In the genomic region with DNA sequence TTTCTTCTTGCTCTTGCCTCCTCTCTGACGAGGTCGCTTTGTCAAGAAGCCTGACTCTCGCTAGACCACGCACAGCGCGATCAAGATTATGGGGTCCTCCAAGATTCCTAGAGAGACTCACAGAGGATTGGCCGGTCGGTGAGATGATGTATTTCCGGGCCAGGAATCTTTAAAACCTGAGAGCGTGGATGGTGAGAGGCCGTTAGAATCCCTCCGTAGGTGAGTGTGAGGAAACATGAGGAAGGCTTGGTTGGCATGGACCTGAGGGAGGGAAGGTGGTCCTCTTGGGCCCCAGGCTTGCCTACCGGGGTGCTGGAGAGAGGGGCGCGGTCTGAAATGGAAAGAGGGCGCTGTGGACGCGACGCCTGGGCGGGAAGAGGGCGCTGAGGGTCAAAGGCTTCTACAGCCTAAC, we compare ENCODE assay signal across 8 mouse cellular contexts. TPM values are rescaled to one million over a fixed set of nuclear protein-coding genes. Genes with fewer than 3 reads are reported as not detected.
DNase-seq lines count a peak whose midpoint lies in the region; ATAC-seq and TF ChIP-seq lines count a peak whose summit lies in the region.

No protein-coding gene starts in this region.

- peak; percentile 82 for ATAC-seq in hindbrain, embryonic 16.5 days
- peak; percentile 88 for ATAC-seq in midbrain, embryonic 15.5 days (replicated peaks)

- H3K4me3 ChIP-seq in cerebellum, adult 2 months (replicated peaks; ENCODE audit: insufficient read depth, low read depth, low read length) = peak overlapping the region; percentile 70
- peak overlapping the region; percentile 40 for H3K4me3 ChIP-seq in thymus, adult 2 months (ENCODE audit: control insufficient read depth, insufficient read depth, low read length)
- peak overlapping the region; percentile 47 for H3K4me3 ChIP-seq in hindbrain, embryonic 16.5 days (ENCODE audit: low read length)
- H3K4me3 ChIP-seq in midbrain, embryonic 15.5 days = peak overlapping the region; percentile 47

- peak overlapping the region; percentile 46 for H3K4me2 ChIP-seq in hindbrain, embryonic 16.5 days (ENCODE audit: low read length)
- peak overlapping the region; percentile 50 for H3K4me2 ChIP-seq in midbrain, embryonic 15.5 days

- no peak for TF ChIP-seq CTCF in cerebellum, adult 2 months (IDR thresholded peaks at IDR 0.05; ENCODE audit: borderline replicate concordance, insufficient read depth, low read depth, low read length)
- TF ChIP-seq CTCF in thymus, adult 2 months (IDR thresholded peaks at IDR 0.05; ENCODE audit: borderline replicate concordance, control insufficient read depth, extremely low read depth, insufficient read depth, low read length, poor library complexity) = no peak

- H3K9ac ChIP-seq in hindbrain, embryonic 16.5 days (ENCODE audit: low read depth, low read length) = peak overlapping the region; percentile 53
- peak overlapping the region; percentile 58 for H3K9ac ChIP-seq in midbrain, embryonic 15.5 days

- no peak for TF ChIP-seq POLR2A in cerebellum, adult 2 months (IDR thresholded peaks at IDR 0.05; ENCODE audit: borderline replicate concordance, insufficient read depth, low read length)
- TF ChIP-seq POLR2A in thymus, adult 2 months (IDR thresholded peaks at IDR 0.05; ENCODE audit: control insufficient read depth, extremely low read depth, insufficient read depth, low read length, poor library complexity) = no peak

- no peaks in the 10 kb centered on the region for H3K4me1 ChIP-seq in cerebellum, adult 2 months (ENCODE audit: control insufficient read depth, insufficient read depth, low read length)
- peaks cover 14% of the 10 kb centered on the region for H3K4me1 ChIP-seq in thymus, adult 2 months (replicated peaks; ENCODE audit: control insufficient read depth, insufficient read depth, low read length)
- H3K4me1 ChIP-seq in hindbrain, embryonic 16.5 days (ENCODE audit: control insufficient read depth, insufficient read depth, low read depth, low read length) = no peaks in the 10 kb centered on the region
- H3K4me1 ChIP-seq in midbrain, embryonic 15.5 days = peaks cover 2% of the 10 kb centered on the region; the same call in 1 of the 2 replicates

- H3K27me3 ChIP-seq in cerebellum, adult 2 months (ENCODE audit: control insufficient read depth, insufficient read depth, low read length) = no peaks in the 10 kb centered on the region
- no peaks in the 10 kb centered on the region for H3K27me3 ChIP-seq in thymus, adult 2 months (ENCODE audit: control insufficient read depth, insufficient read depth, low read length)
- H3K27me3 ChIP-seq in hindbrain, embryonic 16.5 days (replicated peaks; ENCODE audit: control insufficient read depth, insufficient read depth, low read length) = no peaks in the 10 kb centered on the region
- no peaks in the 10 kb centered on the region for H3K27me3 ChIP-seq in midbrain, embryonic 15.5 days (replicated peaks)

- H3K9me3 ChIP-seq in hindbrain, embryonic 16.5 days (ENCODE audit: control insufficient read depth, low read length) = no peaks in the 10 kb centered on the region
- no peaks in the 10 kb centered on the region for H3K9me3 ChIP-seq in midbrain, embryonic 15.5 days

- H3K27ac ChIP-seq in cerebellum, adult 2 months (ENCODE audit: insufficient read depth, low read length) = 0 out of 2 replicates have a peak overlapping the region, but pooled peaks have one; percentile 19
- peak overlapping the region; percentile 38; the same call in 1 of the 2 replicates for H3K27ac ChIP-seq in thymus, adult 2 months (ENCODE audit: control insufficient read depth, insufficient read depth, low read length)
- peak overlapping the region; percentile 29; the same call in 1 of the 2 replicates for H3K27ac ChIP-seq in hindbrain, embryonic 16.5 days (ENCODE audit: low read depth, low read length)
- peak overlapping the region; percentile 60 for H3K27ac ChIP-seq in midbrain, embryonic 15.5 days

- H3K36me3 ChIP-seq in thymus, adult 2 months (ENCODE audit: control insufficient read depth, insufficient read depth, low read length) = no peaks in the 10 kb centered on the region
- H3K36me3 ChIP-seq in hindbrain, embryonic 16.5 days (ENCODE audit: control insufficient read depth, insufficient read depth, low read length) = no peaks in the 10 kb centered on the region
- no peaks in the 10 kb centered on the region for H3K36me3 ChIP-seq in midbrain, embryonic 15.5 days (replicated peaks)

- 57% methylated on average over 21 of the region's 21 CpGs for WGBS in cerebellum, adult 2 months
- 63% methylated on average over 21 of the region's 21 CpGs for WGBS in thymus, adult 2 months
- WGBS in hindbrain, embryonic 16.5 days = 58% methylated on average over 21 of the region's 21 CpGs
- WGBS in midbrain, embryonic 15.5 days = 56% methylated on average over 21 of the region's 21 CpGs

- DNase-seq in cerebellum, adult 2 months = peak; percentile 19 to 31
- DNase-seq in cerebellum, adult 11 months = no peak
- DNase-seq in thymus, adult 2 months = no peak
- no peak for DNase-seq in thymus, postnatal 10 days (ENCODE audit: low spot score in 2 of 2)
- no peak for DNase-seq in layer of hippocampus, adult 11-12 months (ENCODE audit: low spot score)
- DNase-seq in ovary, adult 18-20 months (ENCODE audit: low spot score) = no peak

RNA-seq across cellular contexts. Expression of gene Fam198a, which starts 12.8 kb away (rescaled TPM):
- polyA plus RNA-seq in cerebellum, adult 2 months (2012; rRNA removed) = 3.1 and 3.2 TPM in 2 replicates
- polyA plus RNA-seq in thymus, adult 2 months (2012; rRNA removed) = 0.64 and 0.69 TPM in 2 replicates
- 2.9 and 3.1 TPM in 2 replicates for polyA plus RNA-seq in hindbrain, embryonic 16.5 days (2015; fragmentation: Nextera tagmentation; extraction: Ambion mirVana)
- 1.7 and 2.2 TPM in 2 replicates for polyA plus RNA-seq in midbrain, embryonic 15.5 days (2015; fragmentation: Nextera tagmentation; extraction: Ambion mirVana)

RNA-seq across cellular contexts. Expression of gene Cyp8b1, which starts 21.8 kb away (rescaled TPM):
- not detected in 2 replicates for polyA plus RNA-seq in cerebellum, adult 2 months (2012; rRNA removed)
- 0.74 and 1.6 TPM in 2 replicates for polyA plus RNA-seq in thymus, adult 2 months (2012; rRNA removed)
- polyA plus RNA-seq in hindbrain, embryonic 16.5 days (2015; fragmentation: Nextera tagmentation; extraction: Ambion mirVana) = not detected in 2 replicates
- polyA plus RNA-seq in midbrain, embryonic 15.5 days (2015; fragmentation: Nextera tagmentation; extraction: Ambion mirVana) = not detected in 2 replicates

RNA-seq across cellular contexts. Expression of gene Ackr2, which starts 39.8 kb away (rescaled TPM):
- polyA plus RNA-seq in cerebellum, adult 2 months (2012; rRNA removed) = 0.05 and 0.16 TPM in 2 replicates
- 0.99 and 1.0 TPM in 2 replicates for polyA plus RNA-seq in thymus, adult 2 months (2012; rRNA removed)
- polyA plus RNA-seq in hindbrain, embryonic 16.5 days (2015; fragmentation: Nextera tagmentation; extraction: Ambion mirVana) = 3.5 and 3.8 TPM in 2 replicates
- 2.8 and 3.5 TPM in 2 replicates for polyA plus RNA-seq in midbrain, embryonic 15.5 days (2015; fragmentation: Nextera tagmentation; extraction: Ambion mirVana)

RNA-seq across cellular contexts. Expression of gene Pomgnt2, which starts 59.0 kb away (rescaled TPM):
- 41.0 and 43.5 TPM in 2 replicates for polyA plus RNA-seq in cerebellum, adult 2 months (2012; rRNA removed)
- 15.2 and 19.3 TPM in 2 replicates for polyA plus RNA-seq in thymus, adult 2 months (2012; rRNA removed)
- 41.7 and 43.5 TPM in 2 replicates for polyA plus RNA-seq in hindbrain, embryonic 16.5 days (2015; fragmentation: Nextera tagmentation; extraction: Ambion mirVana)
- 37.1 and 37.9 TPM in 2 replicates for polyA plus RNA-seq in midbrain, embryonic 15.5 days (2015; fragmentation: Nextera tagmentation; extraction: Ambion mirVana)

Comparison
In these comparisons a context has a peak if more than half of its experiments do, and no peak if none do; other contexts are left out.
1. DNase-seq: peak in cerebellum, adult 2 months (2 of 2); none in cerebellum, adult 11 months (single experiment), thymus, adult 2 months (single experiment), thymus, postnatal 10 days (0 of 2), layer of hippocampus, adult 11-12 months (single experiment) and ovary, adult 18-20 months (single experiment).
2. Peak in every context shown above with its lines, with median percentiles within 50 percentile points of each other: H3K27ac ChIP-seq and H3K4me3 ChIP-seq.